19 mouse cellular contexts compared by ENCODE assay signal in the genomic region with DNA sequence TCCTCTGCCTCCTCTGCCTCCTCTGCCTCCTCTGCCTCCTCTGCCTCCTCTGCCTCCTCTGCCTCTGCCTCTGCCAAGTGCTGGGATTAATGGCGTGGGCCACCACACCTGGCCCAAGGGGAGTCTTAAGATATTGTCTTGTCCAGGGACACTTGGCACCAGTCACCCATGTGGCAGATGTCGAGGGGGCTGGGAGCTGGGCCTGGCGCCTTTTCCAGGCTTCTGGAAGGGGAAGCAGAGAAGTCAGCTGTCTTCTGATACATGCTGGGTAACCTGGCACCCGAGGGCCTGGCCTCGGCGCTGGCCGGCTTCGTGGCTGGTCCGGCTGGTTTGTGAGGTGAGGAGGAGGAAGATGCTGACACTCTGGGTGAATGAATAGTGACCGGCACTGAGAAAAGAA. TPM values are rescaled to one million over a fixed set of nuclear protein-coding genes. Genes with fewer than 3 reads are reported as not detected.
DNase-seq lines count a peak whose midpoint lies in the region; ATAC-seq and TF ChIP-seq lines count a peak whose summit lies in the region.
"Had no signal": no experiment of that assay in that cellular context is flagged by ENCODE, and none has a peak within 500 bp of the region (broad histone marks: within the 10 kb centered on the region; RNA-seq: fewer than 3 reads in every experiment).

No protein-coding gene starts in this region.

- DNase-seq in cerebellum, postnatal 10 days: peak; percentile 67 to 76
- peak; percentile 28 for DNase-seq in gastrocnemius, adult 2 months
- no peak for DNase-seq in gastrocnemius, postnatal 10 days
- DNase-seq: cerebellum, adult 11-12 months; cerebellum, adult 2 months; cerebellum, adult 9-11 months; cerebellum, postnatal 36 days; embryo, embryonic 11 days had no signal

- no peak overlapping the region for H3K4me3 ChIP-seq in gastrocnemius, adult 2 months
- H3K4me3 ChIP-seq: embryonic facial prominence, embryonic 13.5 days; embryonic facial prominence, embryonic 15.5 days; erythroblast, embryonic 14.5 days; forebrain, embryonic 10.5 days; forebrain, embryonic 12.5 days had no signal

- no peak overlapping the region for H3K27ac ChIP-seq in gastrocnemius, adult 2 months
- H3K27ac ChIP-seq: embryonic facial prominence, embryonic 13.5 days; embryonic facial prominence, embryonic 15.5 days; forebrain, embryonic 10.5 days; forebrain, embryonic 12.5 days had no signal

- intact Hi-C loops in gastrocnemius, adult 2 months (cut with DNase I): loop anchor here (2.0 kb wide), 1 partner anchor 403 kb away; no protein-coding TSS in a partner anchor

- no peak for TF ChIP-seq CTCF in gastrocnemius, adult 2 months (IDR thresholded peaks at IDR 0.05)

- no peak for ATAC-seq in cerebellum, adult (ENCODE audit: insufficient number of reproducible peaks, low FRiP score, low TSS enrichment)
- ATAC-seq: forebrain, embryonic 14.5 days; forebrain, embryonic 16.5 days had no signal

RNA-seq across cellular contexts. Expression of gene Myl10, which starts 30.7 kb away (rescaled TPM):
- 1 to 10 TPM in 1 of 2 experiments, not detected in 1; 3.5 TPM for total RNA-seq in gastrocnemius, adult 2 months (2021)
- 1 to 10 TPM; 3.1 to 7.2 TPM for total RNA-seq in gastrocnemius, postnatal 10 days (2021)
- total RNA-seq: adrenal gland, adult 2 months; adrenal gland, postnatal 25 days; ES-E14 had no signal
